Mouse (Mus musculus): ENCODE measurements at regions not wholly inside any gene's neighbourhood (a gene's known extent, or its start where the extent isn't known, plus 50 kb on each side); places are given as distances from the start of the nearest gene placed in this dataset.
"Not testable (repeated sequence)": the region's sequence is repeated elsewhere in the genome, so short reads cannot be mapped to it uniquely, and the experiment has no call there.

GRCm38 (mm10) chr9:32947221-32947620, 311.2 kb downstream of the Ets1 start:
- Histone ChIP-seq H3K9ac (replicated peaks; ENCODE audit: low read length, poor library complexity, severe bottlenecking) (no peak overlapping the region), H3K4me3 (ENCODE audit: low read depth, low read length) (no peak overlapping the region), H3K4me1 (ENCODE audit: insufficient read depth, low read length) (no peaks in the 10 kb centered on the region), H3K36me3 (ENCODE audit: insufficient read depth, low read length) (no peaks in the 10 kb centered on the region), H3K27me3 (ENCODE audit: insufficient read depth, low read length) (0 out of 2 replicates have a peak, but pooled peaks cover 4% of the 10 kb centered on the region), H3K9me3 (ENCODE audit: low read length) (no peaks in the 10 kb centered on the region), H3K4me2 (ENCODE audit: low read depth, low read length, poor library complexity, severe bottlenecking) (no peak overlapping the region), H3K27ac (ENCODE audit: low read depth, low read length) (no peak overlapping the region)
- WGBS, result 88% methylated on average over 3 of the region's 3 CpGs
- no peak for ATAC-seq (ENCODE audit: low FRiP score)
- TF ChIP-seq CTCF (IDR thresholded peaks at IDR 0.05), result no peak
- no peak for DNase-seq (ENCODE audit: low spot score)

- Histone ChIP-seq H3K9me3 (ENCODE audit: low read length) (no peaks in the 10 kb centered on the region), H3K4me2 (ENCODE audit: low read depth, low read length, poor library complexity, severe bottlenecking) (no peak overlapping the region), H3K36me3 (ENCODE audit: insufficient read depth, low read length) (no peaks in the 10 kb centered on the region), H3K4me3 (ENCODE audit: low read depth, low read length) (no peak overlapping the region), H3K27ac (ENCODE audit: low read depth, low read length) (no peak overlapping the region), H3K4me1 (ENCODE audit: insufficient read depth, low read length) (no peaks in the 10 kb centered on the region), H3K27me3 (ENCODE audit: insufficient read depth, low read length) (no peaks in the 10 kb centered on the region), H3K9ac (replicated peaks; ENCODE audit: low read length, poor library complexity, severe bottlenecking) (no peak overlapping the region)
- DNase-seq (ENCODE audit: low spot score) (no peak), ATAC-seq (ENCODE audit: low FRiP score) (no peak)
- TF ChIP-seq CTCF (IDR thresholded peaks at IDR 0.05), result no peak
- WGBS, result 67% methylated on average over 3 of the region's 3 CpGs
These were observed 313.0 kb downstream of the Ets1 start for GRCm38 (mm10) chr9:32949036-32949435.

GRCm38 (mm10) chr9:32958716-32959115, 322.7 kb downstream of the Ets1 start:
- WGBS, result 59% methylated on average over 3 of the region's 3 CpGs
- Histone ChIP-seq H3K4me3 (ENCODE audit: low read depth, low read length) (no peak overlapping the region), H3K4me1 (ENCODE audit: insufficient read depth, low read length) (no peaks in the 10 kb centered on the region), H3K9ac (replicated peaks; ENCODE audit: low read length, poor library complexity, severe bottlenecking) (no peak overlapping the region), H3K36me3 (ENCODE audit: insufficient read depth, low read length) (no peaks in the 10 kb centered on the region), H3K4me2 (ENCODE audit: low read depth, low read length, poor library complexity, severe bottlenecking) (no peak overlapping the region), H3K9me3 (ENCODE audit: low read length) (no peaks in the 10 kb centered on the region), H3K27me3 (ENCODE audit: insufficient read depth, low read length) (no peaks in the 10 kb centered on the region), H3K27ac (ENCODE audit: low read depth, low read length) (no peak overlapping the region)
- DNase-seq (ENCODE audit: low spot score), result peak; percentile 42
- no peak for ATAC-seq (ENCODE audit: low FRiP score)
- TF ChIP-seq CTCF (IDR thresholded peaks at IDR 0.05), result no peak

- H3K27ac ChIP-seq (ENCODE audit: low read depth, low read length); H3K9ac ChIP-seq (replicated peaks; ENCODE audit: low read length, poor library complexity, severe bottlenecking); H3K4me1 ChIP-seq (ENCODE audit: insufficient read depth, low read length); DNase-seq (ENCODE audit: low spot score); H3K4me2 ChIP-seq (ENCODE audit: low read depth, low read length, poor library complexity, severe bottlenecking); H3K4me3 ChIP-seq (ENCODE audit: low read depth, low read length); H3K36me3 ChIP-seq (ENCODE audit: insufficient read depth, low read length); H3K9me3 ChIP-seq (ENCODE audit: low read length); ATAC-seq (ENCODE audit: low FRiP score); H3K27me3 ChIP-seq (ENCODE audit: insufficient read depth, low read length): not testable (repeated sequence)
These were observed 323.4 kb downstream of the Ets1 start for GRCm38 (mm10) chr9:32959468-32959867.

- H3K4me3 ChIP-seq (ENCODE audit: low read depth, low read length), result no peak overlapping the region
- DNase-seq (ENCODE audit: low spot score), result no peak
- 92% methylated on average over 5 of the region's 5 CpGs for WGBS
These were observed 326.7 kb downstream of the Ets1 start for GRCm38 (mm10) chr9:32962679-32963205.

GRCm38 (mm10) chr9:32968446-32968845, 332.4 kb downstream of the Ets1 start:
- TF ChIP-seq CTCF (IDR thresholded peaks at IDR 0.05), result no peak
- WGBS, result 72% methylated on average over 2 of the region's 2 CpGs
- ATAC-seq (ENCODE audit: low FRiP score), result no peak
- no peak overlapping the region for H3K4me2 ChIP-seq (ENCODE audit: low read depth, low read length, poor library complexity, severe bottlenecking)
- DNase-seq (ENCODE audit: low spot score), result no peak
- no peak overlapping the region for H3K9ac ChIP-seq (replicated peaks; ENCODE audit: low read length, poor library complexity, severe bottlenecking)
- no peaks in the 10 kb centered on the region for H3K27me3 ChIP-seq (ENCODE audit: insufficient read depth, low read length)
- no peak overlapping the region for H3K27ac ChIP-seq (ENCODE audit: low read depth, low read length)
- H3K9me3 ChIP-seq (ENCODE audit: low read length), result no peaks in the 10 kb centered on the region
- no peak overlapping the region for H3K4me3 ChIP-seq (ENCODE audit: low read depth, low read length)
- H3K4me1 ChIP-seq (ENCODE audit: insufficient read depth, low read length), result no peaks in the 10 kb centered on the region
- no peaks in the 10 kb centered on the region for H3K36me3 ChIP-seq (ENCODE audit: insufficient read depth, low read length)

More at GRCm38 (mm10) chr9:32962679-32963205, 326.7 kb downstream of the Ets1 start:
- Histone ChIP-seq H3K27ac (ENCODE audit: low read depth, low read length) (no peak overlapping the region), H3K36me3 (ENCODE audit: insufficient read depth, low read length) (no peaks in the 10 kb centered on the region), H3K4me1 (ENCODE audit: insufficient read depth, low read length) (no peaks in the 10 kb centered on the region), H3K9me3 (ENCODE audit: low read length) (no peaks in the 10 kb centered on the region), H3K27me3 (ENCODE audit: insufficient read depth, low read length) (no peaks in the 10 kb centered on the region), H3K4me2 (ENCODE audit: low read depth, low read length, poor library complexity, severe bottlenecking) (no peak overlapping the region), H3K9ac (replicated peaks; ENCODE audit: low read length, poor library complexity, severe bottlenecking) (no peak overlapping the region)
- no peak for TF ChIP-seq CTCF (IDR thresholded peaks at IDR 0.05)
- ATAC-seq (ENCODE audit: low FRiP score), result no peak
